Mouse (Mus musculus) lung, adult 2 months (tissue): ENCODE results near the gene Opa3.

Experiments
- CTCF ChIP-seq: fragments of 200-500 bp; IDR thresholded peaks from 2 replicates; pipeline ENCODE4 v1.5.1; 2011; ENCODE audit warnings: mild to moderate bottlenecking, low read length, control low read depth; ENCODE audit not compliant: insufficient read depth
- POLR2A ChIP-seq: fragments of 200-500 bp; IDR thresholded peaks from 2 replicates; pipeline ENCODE4 v1.6.1; 2011; ENCODE audit warnings: low read depth, mild to moderate bottlenecking, control low read depth, low read length, borderline replicate concordance; ENCODE audit errors: extremely low read depth

DNA sequence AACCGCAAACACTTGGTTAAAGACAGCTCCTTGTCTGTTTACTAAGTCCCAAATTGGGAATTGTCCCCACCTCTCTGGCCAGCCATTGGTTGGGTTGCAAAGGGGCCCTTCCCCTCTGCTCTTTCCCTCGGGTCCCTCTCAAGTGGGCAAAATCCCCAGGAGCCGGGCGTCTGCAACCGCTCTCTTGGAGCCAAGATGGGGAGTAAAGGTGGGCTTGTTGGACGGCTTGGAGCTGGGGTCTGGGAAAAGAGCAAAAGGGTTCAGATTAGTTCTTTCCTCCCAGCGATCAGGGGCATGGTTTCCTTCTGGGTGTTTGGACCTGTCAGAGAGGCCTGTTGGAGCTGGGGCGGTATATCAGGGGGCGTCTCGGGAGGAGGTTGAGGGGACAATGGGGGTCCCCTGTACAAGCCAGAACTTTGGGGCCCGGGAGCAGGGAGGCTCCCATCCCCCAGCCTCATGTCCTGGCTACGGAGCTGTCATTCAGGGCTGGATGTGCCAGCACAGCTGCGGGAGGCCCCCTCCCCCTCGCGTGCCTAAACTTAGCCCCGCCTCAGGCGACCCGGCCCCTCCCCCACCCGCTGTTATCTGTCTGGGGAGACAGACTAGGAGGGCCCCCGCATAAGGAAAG lies 62.9 kb downstream of the Opa3 start:
- TF ChIP-seq CTCF: no peak
- no peak for TF ChIP-seq POLR2A
